Mouse (Mus musculus) heart, embryonic 10.5 days (tissue): ENCODE results near the gene Slc35c2. TPM values are rescaled to one million over a fixed set of nuclear protein-coding genes. Genes with fewer than 3 reads are reported as not detected.

ENCODE experiments used
- DNase-seq: peaks from one replicate; pipeline ENCODE4 v3.0.0-alpha.2; 2017; ENCODE audit warnings: low spot score
- H3K27ac ChIP-seq: fragments of 300-500 bp; sonication (generic); 2 replicates; pipeline ENCODE4 v1.5.1; 2016; ENCODE audit warnings: mild to moderate bottlenecking
- H3K27me3 ChIP-seq: fragments of 300-500 bp; sonication (generic); 2 replicates; pipeline ENCODE4 v1.6.1; 2016; ENCODE audit warnings: mild to moderate bottlenecking; ENCODE audit not compliant: poor library complexity, insufficient read depth, severe bottlenecking
- H3K36me3 ChIP-seq: fragments of 300-500 bp; sonication (generic); 2 replicates; pipeline ENCODE4 v1.6.1; 2016; ENCODE audit warnings: mild to moderate bottlenecking, moderate library complexity
- H3K4me1 ChIP-seq: fragments of 300-500 bp; sonication (generic); 2 replicates; pipeline ENCODE4 v1.6.1; 2016; ENCODE audit warnings: mild to moderate bottlenecking
- H3K4me3 ChIP-seq: fragments of 300-500 bp; sonication (generic); 2 replicates; pipeline ENCODE4 v1.5.1; 2016; ENCODE audit warnings: mild to moderate bottlenecking, moderate library complexity
- H3K9me3 ChIP-seq: fragments of 300-500 bp; sonication (generic); 2 replicates; pipeline ENCODE4 v1.6.1; 2016; ENCODE audit warnings: mild to moderate bottlenecking, moderate library complexity
- WGBS: fragments of 180-500 bp; shearing (Covaris S2); methylation state at CpG from one replicate; pipeline ENCODE4 v1.1.7; 2016; 5-methylcytosine and 5-hydroxymethylcytosine counted together
- polyA plus RNA-seq: library from polyadenylated mRNA; unstranded; fragments of >200 nt; fragmentation: Nextera tagmentation; extraction: Ambion mirVana; gene quantifications from 2 replicates; pipeline ENCODE4 v1.2.1, GENCODE M21; 2016

The Slc35c2 gene
- polyA plus RNA-seq, 1 experiment from 2014 or later, result 57.3 TPM

DNA sequence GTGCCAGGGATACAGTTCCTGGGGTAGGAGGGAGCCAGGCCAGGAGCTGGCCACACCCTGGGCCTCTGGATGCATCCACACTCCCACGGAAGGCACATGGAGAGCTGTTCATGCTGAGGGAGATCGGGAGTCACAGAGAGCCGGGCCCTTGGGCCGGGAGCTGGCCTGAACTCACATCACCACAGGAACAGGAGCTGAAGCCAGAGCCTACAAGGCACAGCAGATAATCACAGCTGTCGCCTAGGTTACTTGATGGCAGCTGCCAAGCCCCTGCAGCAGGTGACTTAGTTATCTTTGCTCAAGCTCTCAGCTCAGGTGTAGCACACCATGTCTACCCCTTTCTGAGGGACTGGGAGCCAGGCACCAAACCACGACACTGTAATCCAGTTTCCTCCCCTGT, 29.3 kb downstream of the Slc35c2 start:
- 68% methylated on average over 6 of the region's 6 CpGs for WGBS
- H3K27me3 ChIP-seq, result peaks cover 96% of the 10 kb centered on the region

DNA sequence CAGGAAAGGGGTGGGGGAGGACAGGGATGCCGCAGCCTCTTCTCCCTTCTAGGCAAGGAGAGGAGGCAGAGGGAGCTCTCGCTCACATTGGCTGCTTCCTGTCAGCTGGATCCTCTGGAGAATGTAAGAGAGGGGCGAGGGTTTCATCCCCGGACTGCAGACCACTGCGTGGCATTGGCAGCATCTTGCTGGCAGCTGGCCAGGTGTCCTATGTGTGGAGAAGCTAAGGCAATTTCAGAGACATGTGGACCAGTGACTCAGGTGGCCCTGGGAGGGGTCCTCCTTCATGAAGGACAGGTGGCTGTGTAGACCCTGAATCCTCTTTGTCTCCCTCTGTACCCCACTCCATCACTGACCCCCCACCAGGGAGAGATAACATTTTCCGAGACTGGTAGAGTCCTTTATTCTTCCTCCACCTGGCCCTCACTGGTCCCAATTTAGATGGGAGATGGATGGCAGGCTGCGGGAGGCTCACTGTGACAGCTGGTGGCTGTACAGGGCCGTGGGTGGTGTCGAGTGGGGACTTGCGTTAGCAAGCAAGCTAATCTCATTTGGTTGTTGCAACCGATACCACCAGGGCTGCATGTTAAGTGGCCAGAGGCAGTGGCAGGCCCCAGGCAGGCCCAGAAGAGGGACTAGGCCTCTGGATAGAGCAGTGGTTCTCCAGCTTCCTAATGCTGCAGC, 30.4 kb downstream of the Slc35c2 start:
- Histone ChIP-seq H3K27me3 (peaks cover 97% of the 10 kb centered on the region), H3K36me3 (no peaks in the 10 kb centered on the region), H3K9me3 (no peaks in the 10 kb centered on the region), H3K4me1 (peaks cover 10% of the 10 kb centered on the region), H3K27ac (no peak overlapping the region), H3K4me3 (no peak overlapping the region)
- WGBS, result 40% methylated on average over 11 of the region's 11 CpGs
- DNase-seq, result no peak

More for the DNA sequence above, 29.3 kb downstream of the Slc35c2 start:
- Histone ChIP-seq H3K4me3 (no peak overlapping the region), H3K4me1 (peaks cover 10% of the 10 kb centered on the region), H3K9me3 (no peaks in the 10 kb centered on the region), H3K36me3 (no peaks in the 10 kb centered on the region), H3K27ac (no peak overlapping the region)
- DNase-seq, result no peak

DNA sequence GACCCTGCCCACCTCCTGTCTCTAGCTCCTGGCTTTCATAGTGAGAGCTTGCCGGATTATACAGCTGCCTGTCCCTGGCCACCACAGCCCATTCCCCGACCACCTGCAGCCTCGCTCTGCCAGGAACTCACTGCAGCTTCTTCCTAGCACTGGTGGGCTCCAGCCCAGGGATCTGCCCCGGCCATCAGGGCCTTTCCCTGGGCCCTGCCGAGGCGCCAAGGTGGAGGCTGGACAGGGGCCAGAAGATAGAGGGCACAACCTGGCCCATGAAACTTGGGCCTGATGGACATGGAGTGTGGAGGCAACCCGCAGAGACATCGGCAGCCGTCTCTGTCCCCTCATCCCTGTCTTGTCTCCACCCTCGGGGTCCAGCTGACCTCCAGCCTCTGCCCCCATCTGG, 31.5 kb downstream of the Slc35c2 start:
- Histone ChIP-seq H3K4me1 (peaks cover 6% of the 10 kb centered on the region), H3K9me3 (no peaks in the 10 kb centered on the region), H3K27ac (no peak overlapping the region), H3K4me3 (no peak overlapping the region), H3K27me3 (peaks cover 96% of the 10 kb centered on the region), H3K36me3 (no peaks in the 10 kb centered on the region)
- 67% methylated on average over 10 of the region's 10 CpGs for WGBS
- no peak for DNase-seq

DNA sequence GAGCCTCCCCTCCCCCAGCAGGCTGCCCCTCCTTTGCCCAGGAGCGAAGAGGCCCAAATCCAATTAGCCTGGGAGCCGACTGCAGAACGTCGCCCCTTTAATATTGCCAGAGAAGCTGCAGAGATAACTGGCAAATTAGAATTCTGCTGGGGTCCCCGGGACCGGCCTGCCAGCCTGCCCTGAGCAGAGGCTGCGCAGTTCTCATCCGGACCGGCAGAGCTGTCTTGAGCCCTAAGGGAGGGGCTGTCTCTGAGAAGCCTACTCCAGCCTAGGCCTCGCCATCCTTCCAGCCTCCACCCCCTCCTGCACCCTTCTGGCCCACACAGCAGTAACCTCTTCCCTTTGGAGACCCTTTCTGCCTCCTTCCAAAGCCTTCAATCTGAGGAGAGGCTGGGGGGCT, 33.8 kb downstream of the Slc35c2 start:
- no peak overlapping the region for H3K27ac ChIP-seq
- DNase-seq, result no peak
- H3K27me3 ChIP-seq, result peaks cover 96% of the 10 kb centered on the region
- no peaks in the 10 kb centered on the region for H3K9me3 ChIP-seq
- no peaks in the 10 kb centered on the region for H3K36me3 ChIP-seq
- H3K4me1 ChIP-seq, result peaks cover 6% of the 10 kb centered on the region
- 7% methylated on average over 10 of the region's 10 CpGs for WGBS
- no peak overlapping the region for H3K4me3 ChIP-seq

DNA sequence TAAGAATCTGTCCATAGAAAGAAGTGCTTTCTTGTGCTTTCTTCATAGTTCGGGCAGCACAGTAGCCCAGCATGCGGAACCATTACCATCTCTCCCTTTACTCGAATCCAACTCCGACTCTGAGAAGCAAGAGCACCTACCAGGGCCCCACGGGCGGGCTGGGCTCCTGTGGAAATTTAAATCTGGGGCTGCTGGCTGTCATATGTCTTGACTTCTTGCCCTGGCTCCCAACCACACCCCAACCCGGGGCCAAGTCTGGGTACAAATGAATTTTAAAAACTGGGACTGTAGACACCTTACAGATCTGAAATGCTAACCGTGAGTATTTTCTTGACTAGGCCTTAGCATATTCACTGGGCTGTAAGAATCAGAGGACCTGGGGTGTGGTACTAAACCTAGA, 34.4 kb downstream of the Slc35c2 start:
- H3K4me3 ChIP-seq, result no peak overlapping the region

DNA sequence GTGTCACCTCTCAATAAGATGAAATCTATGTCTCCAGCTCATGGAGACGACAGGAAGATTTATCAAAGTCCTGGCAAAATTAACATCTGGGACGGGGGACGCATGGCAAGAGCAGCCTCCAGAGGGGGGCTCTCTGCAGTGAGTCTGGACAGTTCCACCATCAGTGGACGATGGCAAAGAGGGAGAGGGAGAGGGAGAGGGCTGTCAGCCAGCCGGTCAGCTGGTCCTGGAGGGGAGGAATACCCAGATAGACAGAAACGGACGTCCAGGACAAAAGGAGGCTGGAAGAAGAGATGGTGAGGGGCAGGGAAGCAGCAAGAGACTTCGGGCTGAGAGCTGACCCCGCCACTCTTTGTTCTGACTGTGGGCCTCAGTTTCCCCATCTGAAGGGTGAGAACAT, 34.9 kb downstream of the Slc35c2 start:
- peaks cover 6% of the 10 kb centered on the region for H3K4me1 ChIP-seq
- peaks cover 96% of the 10 kb centered on the region for H3K27me3 ChIP-seq
- H3K27ac ChIP-seq, result no peak overlapping the region
- H3K9me3 ChIP-seq, result no peaks in the 10 kb centered on the region
- no peaks in the 10 kb centered on the region for H3K36me3 ChIP-seq
- no peak for DNase-seq
- no peak overlapping the region for H3K4me3 ChIP-seq
- 73% methylated on average over 9 of the region's 9 CpGs for WGBS

More for the DNA sequence above, 34.4 kb downstream of the Slc35c2 start:
- Histone ChIP-seq H3K27me3 (peaks cover 96% of the 10 kb centered on the region), H3K9me3 (no peaks in the 10 kb centered on the region), H3K4me1 (peaks cover 6% of the 10 kb centered on the region), H3K36me3 (no peaks in the 10 kb centered on the region), H3K27ac (no peak overlapping the region)
- DNase-seq, result no peak
- 68% methylated on average over 8 of the region's 8 CpGs for WGBS

DNA sequence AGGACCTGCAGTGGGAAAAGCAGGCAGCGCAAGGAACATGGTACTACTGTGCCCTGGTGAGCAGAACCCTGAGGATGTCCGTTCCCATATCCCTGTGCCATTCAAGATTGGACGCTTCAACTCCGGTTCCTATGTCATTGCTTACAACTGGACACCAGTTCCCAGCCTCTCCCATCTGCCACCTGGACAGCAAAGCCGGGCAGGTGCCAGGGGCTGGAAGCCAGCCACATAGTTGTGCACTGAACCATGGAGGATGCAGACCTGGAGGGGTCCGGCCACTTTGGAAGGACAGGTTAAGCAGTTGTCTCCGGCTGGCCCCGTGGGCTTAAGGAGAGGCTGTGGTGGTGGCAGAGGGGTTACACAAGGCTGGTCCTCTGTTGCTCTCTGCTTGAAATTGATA, 35.3 kb downstream of the Slc35c2 start:
- Histone ChIP-seq H3K9me3 (no peaks in the 10 kb centered on the region), H3K4me1 (peaks cover 6% of the 10 kb centered on the region), H3K4me3 (no peak overlapping the region), H3K36me3 (no peaks in the 10 kb centered on the region), H3K27me3 (peaks cover 96% of the 10 kb centered on the region), H3K27ac (no peak overlapping the region)
- DNase-seq, result no peak
- 73% methylated on average over 8 of the region's 8 CpGs for WGBS

DNA sequence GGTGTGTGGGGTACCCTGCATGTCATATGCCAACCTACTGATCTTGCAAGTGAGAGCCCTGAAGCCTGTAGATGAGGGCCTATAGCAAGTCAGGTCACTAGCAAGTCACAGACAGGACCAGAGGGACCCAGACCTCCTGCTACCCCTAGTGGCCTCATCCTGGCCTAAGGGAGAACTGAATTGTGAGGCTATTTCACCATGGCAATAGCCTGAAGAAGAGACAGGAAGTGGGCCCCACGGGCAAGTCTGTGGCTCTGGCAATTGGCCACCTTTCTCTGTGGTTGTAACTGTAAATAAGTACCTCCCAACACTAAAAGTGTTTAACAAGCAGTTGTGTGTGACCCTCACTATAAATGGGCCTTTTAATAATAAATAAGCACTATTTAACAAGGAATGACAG, 36.8 kb downstream of the Slc35c2 start:
- Histone ChIP-seq H3K9me3 (no peaks in the 10 kb centered on the region), H3K36me3 (no peaks in the 10 kb centered on the region), H3K4me1 (peaks cover 6% of the 10 kb centered on the region), H3K27ac (no peak overlapping the region), H3K4me3 (no peak overlapping the region), H3K27me3 (peaks cover 96% of the 10 kb centered on the region)
- no peak for DNase-seq
- 58% methylated on average over 1 of the region's 1 CpGs for WGBS

DNA sequence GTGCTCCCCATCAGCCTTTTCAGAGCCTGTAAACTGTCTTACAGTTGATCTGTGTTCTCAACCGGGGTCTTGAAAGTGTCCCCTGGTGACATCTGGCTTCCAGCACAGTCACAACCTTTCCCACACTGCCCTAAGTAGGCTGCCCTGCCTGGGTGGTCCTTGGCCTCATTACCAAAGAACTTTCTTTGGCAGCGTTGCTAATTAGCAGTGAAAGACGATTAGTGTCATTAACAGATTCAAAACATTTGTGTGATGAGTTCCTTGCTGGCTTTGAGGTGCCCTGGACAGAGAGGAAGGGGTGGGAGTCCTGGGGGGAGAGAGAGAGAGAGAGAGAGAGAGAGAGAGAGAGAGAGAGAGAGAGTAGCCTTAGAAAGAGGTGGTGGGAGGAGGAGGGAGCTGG, 38.7 kb downstream of the Slc35c2 start:
- 9% methylated on average over 3 of the region's 3 CpGs for WGBS
- peaks cover 3% of the 10 kb centered on the region for H3K4me1 ChIP-seq
- H3K9me3 ChIP-seq, result no peaks in the 10 kb centered on the region
- no peak overlapping the region for H3K27ac ChIP-seq
- H3K36me3 ChIP-seq, result no peaks in the 10 kb centered on the region
- H3K4me3 ChIP-seq, result no peak overlapping the region
- peaks cover 96% of the 10 kb centered on the region for H3K27me3 ChIP-seq
- DNase-seq, result no peak

DNA sequence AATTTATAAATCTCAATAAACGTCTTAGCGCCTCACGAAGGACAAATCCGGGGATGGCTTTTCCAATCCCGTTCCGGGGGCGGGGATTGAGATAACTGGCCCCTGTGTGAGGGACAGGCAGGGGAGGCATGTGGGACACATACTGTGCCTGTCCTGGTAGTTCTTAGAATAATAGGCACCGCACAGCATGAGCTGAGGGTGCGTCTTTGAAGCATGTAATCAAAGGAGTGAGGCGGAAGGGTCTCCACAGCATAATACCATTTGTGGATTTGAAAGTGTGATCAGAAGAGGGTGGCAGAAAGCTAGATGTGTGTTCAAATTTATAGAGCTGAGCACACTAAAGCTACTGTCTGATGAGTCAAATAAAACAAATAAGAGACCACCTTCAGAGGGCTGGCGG, 41.3 kb downstream of the Slc35c2 start:
- Histone ChIP-seq H3K27ac (no peak overlapping the region), H3K36me3 (no peaks in the 10 kb centered on the region), H3K4me1 (peaks cover 12% of the 10 kb centered on the region), H3K4me3 (no peak overlapping the region), H3K9me3 (no peaks in the 10 kb centered on the region), H3K27me3 (peaks cover 96% of the 10 kb centered on the region)
- WGBS, result 9% methylated on average over 11 of the region's 11 CpGs
- DNase-seq, result no peak

DNA sequence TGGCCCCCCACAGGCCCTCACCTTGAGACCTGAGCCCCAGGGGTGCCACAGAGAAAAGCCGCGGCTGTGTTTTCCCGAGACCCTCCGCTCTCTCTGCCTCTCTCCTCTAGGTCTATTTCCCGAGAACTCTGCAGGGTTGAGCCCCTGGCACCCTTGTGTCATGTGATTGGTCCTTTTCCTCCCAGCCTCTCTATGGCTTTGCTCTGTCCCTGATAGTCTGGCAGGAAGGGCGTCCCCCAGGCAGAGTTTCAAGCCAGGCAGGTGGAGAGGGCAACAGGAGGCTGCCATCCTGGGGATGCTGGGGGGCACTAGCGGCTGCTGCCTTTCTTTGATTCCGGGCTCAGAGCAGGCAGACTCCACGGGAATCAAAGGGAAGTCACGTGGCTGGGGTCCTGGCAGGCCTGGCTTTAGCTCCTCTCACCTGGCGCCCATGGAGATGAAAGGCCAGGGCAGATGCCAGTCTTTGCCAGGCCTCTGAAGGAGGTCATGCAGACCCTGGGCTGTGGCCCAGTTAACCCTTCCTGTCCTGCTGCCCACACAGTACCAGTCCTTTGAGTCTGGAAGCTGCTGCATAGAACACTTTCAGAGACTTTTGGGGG, 44.4 kb downstream of the Slc35c2 start:
- Histone ChIP-seq H3K27ac (no peak overlapping the region), H3K9me3 (no peaks in the 10 kb centered on the region), H3K36me3 (no peaks in the 10 kb centered on the region), H3K4me3 (0 out of 2 replicates have a peak overlapping the region, but pooled peaks have one; percentile 24), H3K27me3 (peaks cover 100% of the 10 kb centered on the region), H3K4me1 (peaks cover 24% of the 10 kb centered on the region)
- WGBS, result 4% methylated on average over 11 of the region's 11 CpGs
- DNase-seq, result no peak

DNA sequence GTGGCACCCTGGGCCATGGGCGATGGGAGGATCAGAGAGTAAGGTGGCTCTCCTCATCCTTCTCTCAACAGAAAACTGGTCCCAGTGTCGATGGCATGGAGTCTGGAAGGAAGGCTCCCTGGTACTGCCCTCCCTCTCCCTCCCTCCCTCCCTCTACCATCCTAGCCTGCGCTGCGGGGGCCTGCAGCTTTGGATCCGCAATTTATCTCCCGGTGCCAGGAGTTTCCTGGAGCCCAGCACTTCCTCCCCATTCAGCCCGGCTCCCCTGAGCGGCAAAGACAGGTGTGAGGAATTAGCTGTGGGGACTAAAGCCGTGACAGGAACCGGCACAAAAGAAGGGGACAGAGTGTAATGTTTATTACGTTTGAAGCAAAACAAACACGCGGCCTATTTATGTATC, 45.1 kb downstream of the Slc35c2 start:
- Histone ChIP-seq H3K27ac (no peak overlapping the region), H3K4me3 (no peak overlapping the region), H3K9me3 (no peaks in the 10 kb centered on the region), H3K27me3 (peaks cover 100% of the 10 kb centered on the region), H3K36me3 (no peaks in the 10 kb centered on the region), H3K4me1 (peaks cover 25% of the 10 kb centered on the region)
- 1% methylated on average over 13 of the region's 13 CpGs for WGBS
- DNase-seq, result no peak

DNA sequence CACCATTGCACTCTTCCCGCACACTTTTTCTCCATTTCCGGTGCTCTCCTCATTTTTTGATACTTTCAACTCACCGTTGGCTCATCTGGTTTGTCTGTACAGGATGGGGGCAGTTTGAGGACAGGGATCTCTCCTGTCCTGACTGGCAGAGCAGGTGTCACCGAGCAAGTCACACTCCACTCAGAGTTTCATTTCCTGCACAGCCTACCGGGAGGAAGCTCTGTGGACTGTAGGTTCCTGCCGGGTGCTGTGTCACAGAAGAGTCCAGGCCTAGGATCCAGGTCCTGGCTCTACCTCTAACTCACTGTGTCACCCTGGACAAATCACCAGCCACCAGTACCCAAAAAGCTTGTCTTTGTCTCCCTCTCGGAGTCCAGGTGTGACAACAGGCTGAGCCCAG, 45.9 kb downstream of the Slc35c2 start:
- Histone ChIP-seq H3K27me3 (peaks cover 100% of the 10 kb centered on the region), H3K27ac (no peak overlapping the region), H3K4me1 (peaks cover 25% of the 10 kb centered on the region), H3K36me3 (no peaks in the 10 kb centered on the region), H3K4me3 (no peak overlapping the region), H3K9me3 (no peaks in the 10 kb centered on the region)
- DNase-seq, result no peak
- WGBS, result 49% methylated on average over 7 of the region's 7 CpGs

DNA sequence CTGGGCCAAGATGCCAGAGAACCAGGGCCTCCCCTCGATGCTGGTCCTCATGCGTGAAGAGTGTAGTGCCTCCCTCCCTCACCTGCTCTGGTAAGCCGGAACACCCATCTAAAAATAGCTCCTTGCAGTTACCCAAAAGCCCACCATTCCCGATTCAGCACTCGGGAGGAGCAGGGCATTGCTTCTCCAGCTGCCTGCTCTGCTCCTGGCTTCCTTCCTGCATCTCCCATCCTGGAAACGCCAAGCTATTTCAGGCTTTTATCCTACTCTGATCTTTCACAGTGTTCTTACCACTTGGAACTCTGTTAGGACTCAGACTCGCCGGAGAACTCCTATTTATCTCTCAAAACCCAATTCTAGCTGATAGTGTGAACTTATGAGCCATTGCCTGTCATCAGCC, 47.3 kb downstream of the Slc35c2 start:
- H3K27me3 ChIP-seq, result peaks cover 100% of the 10 kb centered on the region
- H3K4me1 ChIP-seq, result peaks cover 25% of the 10 kb centered on the region
- no peak overlapping the region for H3K4me3 ChIP-seq
- H3K36me3 ChIP-seq, result no peaks in the 10 kb centered on the region
- DNase-seq, result no peak
- no peaks in the 10 kb centered on the region for H3K9me3 ChIP-seq
- 19% methylated on average over 8 of the region's 8 CpGs for WGBS
- H3K27ac ChIP-seq, result no peak overlapping the region
